Mouse (Mus musculus) stomach, embryonic 14.5 days (tissue): ENCODE measurements around the gene Ppfibp1. TPM values are rescaled to one million over a fixed set of nuclear protein-coding genes. Genes with fewer than 3 reads are reported as not detected.

Experiments
- ATAC-seq: fragments of 200-750 bp; cut with Nextera tagmentation; 2 replicates; pipeline ENCODE4 v1.8.0; 2017; ENCODE audit warnings: low read depth, moderate TSS enrichment; ENCODE audit not compliant: insufficient number of reproducible peaks, insufficient read depth, low FRiP score
- H3K27ac ChIP-seq: fragments of 300-500 bp; sonication (generic); 2 replicates; pipeline ENCODE4 v1.5.1; 2014; ENCODE audit warnings: mild to moderate bottlenecking, low read length, moderate library complexity, mixed read lengths
- H3K27me3 ChIP-seq: fragments of 300-500 bp; sonication (generic); 2 replicates; pipeline ENCODE4 v1.6.1; 2014; ENCODE audit warnings: low read length, control low read depth, mixed read lengths; ENCODE audit not compliant: control insufficient read depth, insufficient read depth
- H3K36me3 ChIP-seq: fragments of 300-500 bp; sonication (generic); 2 replicates; pipeline ENCODE4 v1.6.1; 2014; ENCODE audit warnings: mild to moderate bottlenecking, control low read depth, low read length, moderate library complexity, mixed read lengths; ENCODE audit not compliant: control insufficient read depth, insufficient read depth
- H3K4me1 ChIP-seq: fragments of 300-500 bp; sonication (generic); 2 replicates; pipeline ENCODE4 v1.6.1; 2014; ENCODE audit warnings: low read length, control low read depth, mixed read lengths; ENCODE audit not compliant: control insufficient read depth, insufficient read depth
- H3K4me2 ChIP-seq: fragments of 300-500 bp; sonication (generic); replicated peaks from 2 replicates; pipeline ENCODE4 v1.6.1; 2014; ENCODE audit warnings: low read depth, low read length, control low read depth
- H3K4me3 ChIP-seq: fragments of 300-500 bp; sonication (generic); 2 replicates; pipeline ENCODE4 v1.5.1; 2014; ENCODE audit warnings: low read depth, low read length, control low read depth
- H3K9ac ChIP-seq: fragments of 300-500 bp; sonication (generic); replicated peaks from 2 replicates; pipeline ENCODE4 v1.6.1; 2014; ENCODE audit warnings: low read depth, mild to moderate bottlenecking, control low read depth, low read length, moderate library complexity, mixed read lengths
- H3K9me3 ChIP-seq: fragments of 300-500 bp; sonication (generic); 2 replicates; pipeline ENCODE4 v1.6.1; 2016; ENCODE audit warnings: low read depth, low read length, control low read depth; ENCODE audit not compliant: control insufficient read depth
- WGBS: fragments of 180-500 bp; shearing (Covaris S2); extraction: QIAGEN DNeasy Blood & Tissue Kit; methylation state at CpG from one replicate; pipeline ENCODE4 v1.1.7; 2014; 5-methylcytosine and 5-hydroxymethylcytosine counted together
- polyA plus RNA-seq: library from polyadenylated mRNA; unstranded; fragments of >200 nt; fragmentation: Nextera tagmentation; extraction: Ambion mirVana; gene quantifications from 2 replicates; pipeline ENCODE4 v1.2.1, GENCODE M21; 2014

The Ppfibp1 gene
- polyA plus RNA-seq, result 41.9 and 52.1 TPM in 2 replicates

DNA sequence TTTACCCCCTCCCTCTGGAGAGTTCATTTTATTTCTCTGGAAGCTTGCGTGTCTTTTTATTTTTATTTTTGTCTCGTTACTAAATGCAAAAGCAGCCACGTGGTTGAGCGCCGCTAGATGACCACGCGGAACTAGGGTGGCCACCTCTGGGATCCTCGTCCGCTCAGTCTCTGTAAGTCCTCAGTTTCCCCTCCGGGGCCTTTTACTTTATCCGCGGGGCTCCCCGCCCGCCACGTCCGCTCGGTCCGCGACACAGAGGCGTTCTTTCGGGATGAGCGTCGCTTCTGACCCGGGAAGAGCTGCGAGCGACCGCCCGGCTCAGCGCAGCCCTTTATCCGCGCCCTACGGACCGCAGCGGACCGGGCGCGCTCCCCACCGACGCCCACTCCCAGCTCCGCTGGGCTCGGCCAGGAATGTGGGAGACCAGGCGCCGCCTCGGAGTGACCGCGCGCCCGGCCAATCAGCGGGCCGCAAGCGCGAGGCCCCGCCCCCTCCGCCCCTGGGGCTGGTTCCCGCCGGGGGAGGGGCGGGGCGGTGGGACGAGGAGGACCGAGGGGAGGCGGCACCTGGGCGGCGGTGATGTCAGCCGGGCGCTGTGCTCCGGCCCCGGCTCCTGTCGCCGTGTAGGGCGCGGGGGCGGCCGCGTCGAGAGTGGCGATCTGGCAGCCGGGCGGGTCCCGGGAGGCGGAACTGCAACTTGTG lies at the start of gene Ppfibp1:
Gene Ppfibp1, plus strand, starts transcription at position 530 of the 702 bp plus-strand sequence.
- Histone ChIP-seq H3K9ac (peak within 1 kb of the TSS; percentile 69), H3K27ac (peak within 1 kb of the TSS; percentile 63), H3K4me2 (peak within 1 kb of the TSS; percentile 73), H3K4me3 (peak within 1 kb of the TSS; percentile 87), H3K9me3 (no peaks in the 10 kb centered on the region), H3K27me3 (no peaks in the 10 kb centered on the region), H3K4me1 (peaks cover 24% of the 10 kb centered on the region), H3K36me3 (no peaks in the 10 kb centered on the region)
- ATAC-seq, result peak; percentile 93
- WGBS, result 1% methylated on average over 72 of the region's 80 CpGs

DNA sequence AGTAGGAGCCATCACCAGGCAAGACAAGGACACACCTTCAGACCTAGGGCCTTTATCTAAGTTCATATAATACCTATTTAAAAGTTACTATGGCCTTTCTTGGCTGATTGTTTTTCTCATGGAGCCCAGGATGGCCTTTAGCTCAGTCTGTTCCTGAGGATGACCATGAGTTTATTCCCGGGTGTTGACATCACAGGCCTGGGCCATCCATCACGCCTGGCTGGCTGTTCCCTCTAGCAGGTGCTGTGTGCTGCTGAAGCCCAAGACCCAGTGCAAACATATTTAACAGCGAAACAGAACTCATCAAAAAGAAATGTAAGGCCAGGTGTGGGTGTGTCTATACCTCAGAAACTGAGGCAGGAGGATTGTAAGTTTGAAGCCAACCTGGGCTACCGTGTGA lies 49.4 kb upstream of the Ppfibp1 start:
- no peaks in the 10 kb centered on the region for H3K9me3 ChIP-seq
- H3K4me2 ChIP-seq, result no peak overlapping the region
- no peaks in the 10 kb centered on the region for H3K36me3 ChIP-seq
- H3K9ac ChIP-seq, result no peak overlapping the region
- ATAC-seq, result no peak
- 70% methylated on average over 4 of the region's 4 CpGs for WGBS
- H3K4me3 ChIP-seq, result no peak overlapping the region
- H3K27ac ChIP-seq, result no peak overlapping the region
- H3K27me3 ChIP-seq, result no peaks in the 10 kb centered on the region
- no peaks in the 10 kb centered on the region; the same call in 1 of the 2 replicates for H3K4me1 ChIP-seq

DNA sequence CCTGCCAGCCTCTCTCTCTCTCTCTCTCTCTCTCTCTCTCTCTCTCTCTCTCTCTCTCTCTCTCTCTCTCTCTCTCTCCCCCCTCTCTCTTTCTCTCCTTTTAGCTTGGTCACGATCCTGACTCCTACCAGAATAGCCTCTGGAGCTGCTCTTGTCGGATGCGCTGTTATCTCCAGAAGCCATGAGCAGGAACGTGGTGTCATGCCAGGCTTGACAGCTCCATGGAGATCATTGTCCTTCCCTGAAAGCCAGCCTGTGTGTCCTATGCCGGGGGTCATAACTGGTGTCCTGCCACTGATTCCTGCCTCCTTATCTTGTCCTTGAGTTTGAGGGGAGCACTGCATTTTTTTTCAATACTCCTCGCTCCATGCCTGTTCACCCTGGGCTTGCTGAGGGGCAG lies 43.4 kb upstream of the Ppfibp1 start:
- Histone ChIP-seq H3K36me3 (no peaks in the 10 kb centered on the region), H3K9ac (no peak overlapping the region), H3K27me3 (no peaks in the 10 kb centered on the region), H3K27ac (no peak overlapping the region), H3K9me3 (no peaks in the 10 kb centered on the region), H3K4me1 (no peaks in the 10 kb centered on the region), H3K4me3 (no peak overlapping the region), H3K4me2 (no peak overlapping the region)
- ATAC-seq, result no peak
- 87% methylated on average over 6 of the region's 6 CpGs for WGBS

DNA sequence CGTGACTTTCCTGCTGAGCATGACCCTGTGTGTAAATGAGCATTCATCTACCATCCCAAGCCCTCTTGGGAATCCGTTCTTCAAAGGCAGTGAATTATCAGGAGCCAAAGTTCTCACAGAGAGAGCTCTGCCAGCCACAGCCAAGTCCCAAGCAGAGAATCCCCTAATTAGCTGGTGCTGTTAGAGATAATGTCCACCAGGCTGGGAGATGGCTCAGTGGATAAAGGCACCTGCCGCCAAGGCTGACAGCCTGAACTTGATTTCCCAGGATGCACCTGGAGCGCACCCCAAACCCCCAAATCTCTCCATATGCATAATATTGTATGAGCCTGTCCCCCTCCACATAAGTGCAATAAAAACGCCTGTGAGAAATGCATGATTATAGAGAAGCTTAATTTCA lies 42.9 kb upstream of the Ppfibp1 start:
- ATAC-seq, result no peak
- Histone ChIP-seq H3K9ac (no peak overlapping the region), H3K27ac (no peak overlapping the region), H3K27me3 (no peaks in the 10 kb centered on the region), H3K4me1 (no peaks in the 10 kb centered on the region), H3K4me2 (no peak overlapping the region), H3K4me3 (no peak overlapping the region), H3K36me3 (no peaks in the 10 kb centered on the region), H3K9me3 (no peaks in the 10 kb centered on the region)
- 80% methylated on average over 5 of the region's 5 CpGs for WGBS

DNA sequence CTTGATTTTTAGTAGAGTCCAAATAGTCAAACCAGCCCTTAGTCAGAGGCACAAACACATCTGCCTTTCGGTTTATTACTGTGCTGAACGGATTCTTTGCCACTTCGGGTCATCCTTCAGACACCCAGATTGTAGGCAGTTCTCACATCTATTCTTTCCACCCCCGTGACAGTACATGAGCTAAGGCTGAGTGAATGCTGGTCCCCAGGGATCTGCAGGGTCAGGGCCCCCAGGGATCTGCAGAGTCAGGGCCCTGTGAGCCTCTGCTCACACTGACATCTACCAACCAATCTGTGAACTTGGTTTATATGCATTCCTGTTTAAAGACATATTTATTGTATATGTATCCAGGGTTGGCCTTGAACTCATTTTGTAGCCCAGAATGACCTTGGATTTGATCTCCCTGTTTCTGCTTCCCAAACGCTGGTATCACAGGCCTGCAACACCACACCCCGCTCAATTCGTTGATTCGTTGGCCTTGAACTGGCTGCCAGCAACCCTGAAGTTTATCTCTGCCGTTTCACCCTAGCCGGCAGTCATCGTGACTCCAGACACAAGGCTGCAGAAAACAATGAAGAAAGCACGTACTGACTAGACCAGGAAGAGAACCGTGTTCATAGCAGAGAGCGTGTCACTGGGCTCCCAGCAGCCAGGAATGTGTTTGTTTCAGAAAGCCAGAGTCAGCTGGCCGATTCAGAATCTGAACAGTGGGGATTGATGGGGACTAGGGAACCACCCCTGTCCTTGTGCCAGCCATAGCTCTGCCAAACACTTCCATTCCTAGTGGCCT lies 42.1 kb upstream of the Ppfibp1 start:
- H3K4me3 ChIP-seq, result no peak overlapping the region
- H3K27ac ChIP-seq, result no peak overlapping the region
- H3K36me3 ChIP-seq, result no peaks in the 10 kb centered on the region
- ATAC-seq, result no peak
- no peaks in the 10 kb centered on the region for H3K9me3 ChIP-seq
- no peak overlapping the region for H3K9ac ChIP-seq
- H3K27me3 ChIP-seq, result no peaks in the 10 kb centered on the region
- H3K4me1 ChIP-seq, result no peaks in the 10 kb centered on the region
- no peak overlapping the region for H3K4me2 ChIP-seq
- 63% methylated on average over 15 of the region's 15 CpGs for WGBS

DNA sequence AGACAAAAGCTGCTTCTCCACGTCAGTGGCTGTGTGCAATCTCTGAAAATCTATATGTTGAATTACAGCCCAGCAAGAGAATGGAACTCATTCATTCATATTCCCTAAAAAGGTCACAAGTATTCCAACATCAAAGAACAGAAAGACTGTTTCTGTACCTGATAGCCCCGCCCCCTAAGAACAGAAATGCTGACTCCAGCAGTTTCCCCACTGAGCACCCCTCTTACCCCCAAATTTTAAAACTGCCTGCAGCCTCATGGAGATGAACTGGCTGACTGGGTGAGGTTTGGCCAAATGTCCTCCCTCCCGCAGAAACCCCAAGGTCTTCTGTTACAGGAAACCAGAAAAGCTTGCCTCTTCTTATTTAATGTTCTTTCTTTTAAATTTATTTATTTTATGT lies 40.9 kb upstream of the Ppfibp1 start:
- Histone ChIP-seq H3K27ac (no peak overlapping the region), H3K4me1 (no peaks in the 10 kb centered on the region), H3K9me3 (no peaks in the 10 kb centered on the region), H3K36me3 (no peaks in the 10 kb centered on the region), H3K9ac (no peak overlapping the region), H3K4me3 (no peak overlapping the region), H3K27me3 (no peaks in the 10 kb centered on the region), H3K4me2 (no peak overlapping the region)
- ATAC-seq, result no peak
- 68% methylated on average over 3 of the region's 3 CpGs for WGBS

DNA sequence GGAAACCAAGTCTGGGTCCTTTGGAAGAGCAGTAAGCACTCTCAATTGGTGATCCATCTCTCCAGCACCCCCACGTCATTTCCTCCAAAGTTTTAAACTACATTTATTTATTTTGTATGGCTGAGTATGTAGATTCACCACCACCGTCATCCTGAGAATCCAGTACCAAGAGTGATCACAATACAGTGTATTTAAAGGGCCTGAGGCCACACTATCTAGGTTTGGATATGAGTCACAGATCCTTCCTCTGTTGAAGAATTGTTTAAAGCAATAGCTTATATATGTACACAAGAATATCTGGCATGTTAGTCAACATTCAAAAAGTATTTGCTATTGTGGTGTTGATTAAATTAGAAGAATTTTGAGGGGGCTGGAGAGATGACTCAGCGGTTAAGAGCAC lies 40.0 kb upstream of the Ppfibp1 start:
- Histone ChIP-seq H3K9me3 (no peaks in the 10 kb centered on the region), H3K27me3 (no peaks in the 10 kb centered on the region), H3K27ac (no peak overlapping the region), H3K4me2 (no peak overlapping the region), H3K36me3 (no peaks in the 10 kb centered on the region), H3K9ac (no peak overlapping the region), H3K4me1 (0 out of 2 replicates have a peak, but pooled peaks cover 6% of the 10 kb centered on the region), H3K4me3 (no peak overlapping the region)
- ATAC-seq, result no peak
- 66% methylated on average over 3 of the region's 3 CpGs for WGBS

DNA sequence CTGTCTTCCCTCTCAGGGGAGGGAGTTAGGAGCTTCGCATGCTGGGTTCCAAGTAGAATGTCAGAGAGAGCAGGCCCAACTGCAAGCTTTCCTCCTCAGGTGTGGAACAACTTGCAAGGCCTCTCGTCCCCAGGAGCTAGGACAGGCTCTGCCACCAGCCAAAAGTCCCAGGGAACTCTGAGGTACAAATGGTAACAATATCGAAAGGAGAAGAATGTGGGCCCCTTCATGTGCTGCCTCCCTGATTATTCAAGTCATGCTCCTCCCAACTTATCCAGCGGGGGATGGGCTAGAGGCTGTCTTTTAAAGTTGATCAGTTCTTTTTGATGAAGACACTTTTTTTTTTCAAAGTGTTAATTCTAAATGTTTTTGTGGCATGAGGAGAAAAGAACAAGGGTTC lies 38.2 kb upstream of the Ppfibp1 start, which contains the start of gene Smco2:
Gene Smco2, plus strand, starts transcription at position 55 of the 400 bp plus-strand sequence.
- no peak within 1 kb of the TSS for H3K27ac ChIP-seq
- ATAC-seq, result no peak
- H3K9ac ChIP-seq, result no peak within 1 kb of the TSS
- 0 out of 2 replicates have a peak, but pooled peaks cover 3% of the 10 kb centered on the region for H3K9me3 ChIP-seq
- no peaks in the 10 kb centered on the region for H3K36me3 ChIP-seq
- H3K4me3 ChIP-seq, result no peak within 1 kb of the TSS
- no peaks in the 10 kb centered on the region for H3K27me3 ChIP-seq
- H3K4me1 ChIP-seq, result 0 out of 2 replicates have a peak, but pooled peaks cover 6% of the 10 kb centered on the region
- no peak within 1 kb of the TSS for H3K4me2 ChIP-seq
- WGBS, result 77% methylated on average over 4 of the region's 4 CpGs
